In genomic region chr4:139090303-139090940, GRCm38 (mm10) we compare ENCODE assay signal across 14 mouse cellular contexts. TPM values are rescaled to one million over a fixed set of nuclear protein-coding genes. Genes with fewer than 3 reads are reported as not detected.
DNase-seq lines count a peak whose midpoint lies in the region; ATAC-seq and TF ChIP-seq lines count a peak whose summit lies in the region.
"Had no signal": no experiment of that assay in that cellular context is flagged by ENCODE, and none has a peak within 500 bp of the region (broad histone marks: within the 10 kb centered on the region; RNA-seq: fewer than 3 reads in every experiment).

No protein-coding gene starts in this region.

- H3K9me3 ChIP-seq in hindbrain, embryonic 12.5 days (replicated peaks), result peaks cover 4% of the 10 kb centered on the region; the same call in 1 of the 2 replicates
- no peaks in the 10 kb centered on the region for H3K9me3 ChIP-seq in hindbrain, embryonic 16.5 days (ENCODE audit: control insufficient read depth, low read length)
- H3K9me3 ChIP-seq in intestine, embryonic 16.5 days (ENCODE audit: control insufficient read depth, low read length), result no peaks in the 10 kb centered on the region; the same call in 1 of the 2 replicates

- no peak for DNase-seq in frontal cortex, postnatal 14 days (ENCODE audit: low spot score in 2 of 2)
- no peak for DNase-seq in left cerebral cortex, postnatal 4 days
- DNase-seq in right cerebral cortex, postnatal 25 days, result no peak
- DNase-seq: adrenal gland, postnatal 25 days; B cell, adult 2 months; cerebellum, adult 8-10 months had no signal

- peaks cover 30% of the 10 kb centered on the region for H3K4me1 ChIP-seq in hindbrain, embryonic 12.5 days
- peaks cover 17% of the 10 kb centered on the region for H3K4me1 ChIP-seq in hindbrain, embryonic 16.5 days (ENCODE audit: control insufficient read depth, insufficient read depth, low read depth, low read length)
- no peaks in the 10 kb centered on the region for H3K4me1 ChIP-seq in brown adipose tissue, adult 24 weeks (ENCODE audit: control insufficient read depth, insufficient read depth, insufficient read length, low read length)
- H3K4me1 ChIP-seq in intestine, embryonic 16.5 days (ENCODE audit: control insufficient read depth, insufficient read depth, low read length), result peaks cover 41% of the 10 kb centered on the region
- H3K4me1 ChIP-seq: liver, embryonic 12.5 days had no signal

- no peak for ATAC-seq in hindbrain, embryonic 12.5 days (ENCODE audit: low FRiP score)
- no peak for ATAC-seq in hindbrain, embryonic 16.5 days
- ATAC-seq in intestine, embryonic 16.5 days, result no peak
- ATAC-seq: liver, embryonic 12.5 days had no signal

- intact Hi-C loops in left cerebral cortex, postnatal 4 days (cut with DNase I), result no loop called here

- H3K79me2 ChIP-seq in myocyte (ENCODE audit: control insufficient read depth, insufficient read depth), result no peaks in the 10 kb centered on the region

- H3K36me3 ChIP-seq in hindbrain, embryonic 12.5 days, result no peaks in the 10 kb centered on the region
- H3K36me3 ChIP-seq in hindbrain, embryonic 16.5 days (ENCODE audit: control insufficient read depth, insufficient read depth, low read length), result no peaks in the 10 kb centered on the region
- H3K36me3 ChIP-seq in intestine, embryonic 16.5 days (ENCODE audit: control insufficient read depth, insufficient read depth, low read length), result no peaks in the 10 kb centered on the region
- H3K36me3 ChIP-seq in myocyte (ENCODE audit: control insufficient read depth, insufficient read depth), result no peaks in the 10 kb centered on the region
- H3K36me3 ChIP-seq: liver, embryonic 12.5 days; midbrain, embryonic 10.5 days had no signal

- 0 out of 2 replicates have a peak overlapping the region, but pooled peaks have one; percentile 23 for H3K9ac ChIP-seq in hindbrain, embryonic 12.5 days
- H3K9ac ChIP-seq in hindbrain, embryonic 16.5 days (ENCODE audit: low read depth, low read length), result no peak overlapping the region
- peak overlapping the region; percentile 82 for H3K9ac ChIP-seq in intestine, embryonic 16.5 days (ENCODE audit: low read depth, low read length)
- H3K9ac ChIP-seq: liver, embryonic 12.5 days had no signal

- TF ChIP-seq POLR2A in myocyte (IDR thresholded peaks at IDR 0.05; ENCODE audit: insufficient read length, low read depth), result no peak

- 61% methylated on average over 15 of the region's 15 CpGs for WGBS in hindbrain, embryonic 12.5 days
- WGBS in hindbrain, embryonic 16.5 days, result 64% methylated on average over 15 of the region's 15 CpGs
- WGBS in intestine, embryonic 16.5 days, result 53% methylated on average over 15 of the region's 15 CpGs

- H3ac ChIP-seq in myocyte (ENCODE audit: control insufficient read depth, insufficient read length), result no peak overlapping the region

- peaks cover 82% of the 10 kb centered on the region for H3K27me3 ChIP-seq in hindbrain, embryonic 12.5 days
- peaks cover 19% of the 10 kb centered on the region for H3K27me3 ChIP-seq in hindbrain, embryonic 16.5 days (replicated peaks; ENCODE audit: control insufficient read depth, insufficient read depth, low read length)
- no peaks in the 10 kb centered on the region for H3K27me3 ChIP-seq in intestine, embryonic 16.5 days (replicated peaks; ENCODE audit: control insufficient read depth, insufficient read depth, low read length)
- no peaks in the 10 kb centered on the region for H3K27me3 ChIP-seq in myocyte (ENCODE audit: control insufficient read depth, insufficient read depth, insufficient read length)

- H3K27ac ChIP-seq in hindbrain, embryonic 12.5 days, result no peak overlapping the region
- no peak overlapping the region for H3K27ac ChIP-seq in hindbrain, embryonic 16.5 days (ENCODE audit: low read depth, low read length)
- H3K27ac ChIP-seq in brown adipose tissue, adult 24 weeks (replicated peaks; ENCODE audit: low read depth, low read length), result no peak overlapping the region
- H3K27ac ChIP-seq in intestine, embryonic 16.5 days (ENCODE audit: low read length), result no peak overlapping the region
- H3K27ac ChIP-seq: liver, embryonic 12.5 days had no signal

- H3K4me3 ChIP-seq in hindbrain, embryonic 12.5 days, result peak overlapping the region; percentile 60; the same call in 1 of the 2 replicates
- H3K4me3 ChIP-seq in hindbrain, embryonic 16.5 days (ENCODE audit: low read length), result no peak overlapping the region
- peak overlapping the region; percentile 63; the same call in 1 of the 2 replicates for H3K4me3 ChIP-seq in brown adipose tissue, adult 24 weeks (ENCODE audit: insufficient read depth, low read depth, low read length)
- peak overlapping the region; percentile 73 for H3K4me3 ChIP-seq in intestine, embryonic 16.5 days (ENCODE audit: low read length)
- H3K4me3 ChIP-seq in myocyte, result peak overlapping the region; percentile 44
- H3K4me3 ChIP-seq: liver, embryonic 12.5 days had no signal

- H3K4me2 ChIP-seq in hindbrain, embryonic 12.5 days (replicated peaks), result peak overlapping the region; percentile 93
- no peak overlapping the region for H3K4me2 ChIP-seq in hindbrain, embryonic 16.5 days (ENCODE audit: low read length)
- peak overlapping the region; percentile 97 for H3K4me2 ChIP-seq in intestine, embryonic 16.5 days (ENCODE audit: low read depth, low read length)
- peak overlapping the region; percentile 95 for H3K4me2 ChIP-seq in myocyte (ENCODE audit: low read depth)
- H3K4me2 ChIP-seq: liver, embryonic 12.5 days had no signal

TF ChIP-seq in myocyte, 11 proteins besides CTCF, POLR2A, EP300 and RAD21:
- TF ChIP-seq SRF (IDR thresholded peaks at IDR 0.05; ENCODE audit: control insufficient read depth, insufficient read length, low read depth), result no peak
- TF ChIP-seq MYOG (IDR thresholded peaks at IDR 0.05; ENCODE audit: control insufficient read depth in 1 of 3, insufficient read depth in 1 of 3, insufficient read length in 2 of 3, low read depth in 2 of 3), result no peak
- TF ChIP-seq TCF3 (IDR thresholded peaks at IDR 0.05; ENCODE audit: insufficient read length, low read depth), result no peak
- no peak for TF ChIP-seq REST (IDR thresholded peaks at IDR 0.05; ENCODE audit: insufficient read depth, insufficient read length)
TF ChIP-seq in myocyte: peak in this region for 0.

RNA-seq across cellular contexts. Expression of gene Nbl1, which starts 2.4 kb away (rescaled TPM):
- polyA plus RNA-seq in hindbrain, embryonic 12.5 days (2016; fragmentation: Nextera tagmentation; extraction: Ambion mirVana), result 54.8 and 56.1 TPM in 2 replicates
- polyA plus RNA-seq in hindbrain, embryonic 16.5 days (2015; fragmentation: Nextera tagmentation; extraction: Ambion mirVana), result 43.7 and 57.7 TPM in 2 replicates
- polyA plus RNA-seq in brown adipose tissue, adult 24 weeks (2012; ENCODE audit: insufficient read depth, insufficient read length, missing spikeins), result 6.3 and 11.7 TPM in 2 replicates
- 38.9 and 43.3 TPM in 2 replicates for polyA plus RNA-seq in intestine, embryonic 16.5 days (2015; fragmentation: Nextera tagmentation; extraction: Ambion mirVana)
- 42.2 TPM for polyA plus RNA-seq in myocyte (2012; fragmentation: generic; extraction: Trizol)
- 10 to 100 TPM; 32.8 to 38.3 TPM for total RNA-seq in left cerebral cortex, postnatal 4 days (2021)
- total RNA-seq: granulocyte monocyte progenitor cell, adult 5-6 weeks had no signal

RNA-seq across cellular contexts. Expression of gene Htr6, which starts 15.1 kb away (rescaled TPM):
- polyA plus RNA-seq in hindbrain, embryonic 12.5 days (2016; fragmentation: Nextera tagmentation; extraction: Ambion mirVana), result 0.20 TPM in 1 of 2 replicates, not detected in the other
- 0.64 and 0.66 TPM in 2 replicates for polyA plus RNA-seq in hindbrain, embryonic 16.5 days (2015; fragmentation: Nextera tagmentation; extraction: Ambion mirVana)
- not detected in 2 replicates for polyA plus RNA-seq in brown adipose tissue, adult 24 weeks (2012; ENCODE audit: insufficient read depth, insufficient read length, missing spikeins)
- polyA plus RNA-seq in intestine, embryonic 16.5 days (2015; fragmentation: Nextera tagmentation; extraction: Ambion mirVana), result 0.05 TPM in 1 of 2 replicates, not detected in the other
- polyA plus RNA-seq in myocyte (2012; fragmentation: generic; extraction: Trizol), result 0.08 TPM
- 1 to 10 TPM; 4.1 to 5.1 TPM for total RNA-seq in left cerebral cortex, postnatal 4 days (2021)
- total RNA-seq: granulocyte monocyte progenitor cell, adult 5-6 weeks had no signal
- polyA plus RNA-seq: liver, embryonic 12.5 days; midbrain, embryonic 10.5 days had no signal

RNA-seq across cellular contexts. Expression of gene Minos1, which starts 40.5 kb away (rescaled TPM):
- polyA plus RNA-seq in hindbrain, embryonic 12.5 days (2016; fragmentation: Nextera tagmentation; extraction: Ambion mirVana), result 376 and 407 TPM in 2 replicates
- 342 and 378 TPM in 2 replicates for polyA plus RNA-seq in hindbrain, embryonic 16.5 days (2015; fragmentation: Nextera tagmentation; extraction: Ambion mirVana)
- polyA plus RNA-seq in brown adipose tissue, adult 24 weeks (2012; ENCODE audit: insufficient read depth, insufficient read length, missing spikeins), result 1,161 and 1,254 TPM in 2 replicates
- 658 and 660 TPM in 2 replicates for polyA plus RNA-seq in intestine, embryonic 16.5 days (2015; fragmentation: Nextera tagmentation; extraction: Ambion mirVana)
- polyA plus RNA-seq in myocyte (2012; fragmentation: generic; extraction: Trizol), result 247 TPM
- total RNA-seq in left cerebral cortex, postnatal 4 days (2021), result 100 to 1,000 TPM; 184 TPM
